12 mouse cellular contexts compared by ENCODE assay signal in the genomic region with DNA sequence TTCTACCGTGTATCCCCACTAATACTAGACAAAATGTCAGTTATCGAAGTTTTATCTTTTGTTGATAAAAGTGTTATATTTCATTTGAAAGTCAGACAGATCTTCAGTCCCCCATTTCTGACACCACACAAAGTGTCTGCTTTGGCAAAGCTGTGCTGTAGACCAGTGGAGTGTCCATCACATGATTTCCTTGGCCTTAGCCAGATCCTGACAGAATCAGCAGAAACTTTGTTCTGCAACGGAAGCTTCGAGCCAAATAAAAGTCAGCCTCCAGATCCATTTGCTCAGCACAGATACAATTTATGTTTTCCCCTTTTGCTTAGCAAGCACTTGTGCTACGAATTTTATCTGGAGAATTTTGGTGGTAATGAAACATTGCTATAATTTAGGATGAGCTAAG.
"Had no signal": no experiment of that assay in that cellular context is flagged by ENCODE, and none has a peak within 500 bp of the region (broad histone marks: within the 10 kb centered on the region; RNA-seq: fewer than 3 reads in every experiment).

No protein-coding gene starts in this region.

- H3K9me3 ChIP-seq: limb, embryonic 13.5 days; midbrain, embryonic 12.5 days; neural tube, embryonic 13.5 days had no signal

- H3K4me1 ChIP-seq: limb, embryonic 13.5 days; midbrain, embryonic 12.5 days; neural tube, embryonic 13.5 days had no signal

- H3K9ac ChIP-seq: limb, embryonic 13.5 days; liver, embryonic 14.5 days; midbrain, embryonic 12.5 days; neural tube, embryonic 13.5 days had no signal

- H3K4me3 ChIP-seq: limb, embryonic 13.5 days; midbrain, embryonic 12.5 days; neural tube, embryonic 13.5 days had no signal

- DNase-seq: kidney, adult 9 months; left cerebral cortex, postnatal 4 days; lung, postnatal 14 days; right cerebral cortex, adult 18-20 months; right cerebral cortex, postnatal 25 days; thymus, postnatal 36 days had no signal

- ATAC-seq: intestine, embryonic 16.5 days; midbrain, embryonic 16.5 days had no signal

- H3K4me2 ChIP-seq: limb, embryonic 13.5 days; midbrain, embryonic 12.5 days; neural tube, embryonic 13.5 days had no signal

- H3K27ac ChIP-seq: limb, embryonic 13.5 days; liver, embryonic 14.5 days; midbrain, embryonic 12.5 days; neural tube, embryonic 13.5 days had no signal

- H3K27me3 ChIP-seq: limb, embryonic 13.5 days; midbrain, embryonic 12.5 days; neural tube, embryonic 13.5 days had no signal

- H3K36me3 ChIP-seq: limb, embryonic 13.5 days; midbrain, embryonic 12.5 days; neural tube, embryonic 13.5 days had no signal
